8 mouse cellular contexts compared by ENCODE assay signal in genomic region chr11:6444077-6444853, GRCm38 (mm10). TPM values are rescaled to one million over a fixed set of nuclear protein-coding genes. Genes with fewer than 3 reads are reported as not detected.
DNase-seq lines count a peak whose midpoint lies in the region; ATAC-seq and TF ChIP-seq lines count a peak whose summit lies in the region.

Gene H2afv, minus strand, starts transcription at chr11:6444443.

- peak; percentile 64 for TF ChIP-seq CTCF in kidney, postnatal 0 days (IDR thresholded peaks at IDR 0.05; ENCODE audit: low read depth)

- no peaks in the 10 kb centered on the region for H3K27me3 ChIP-seq in heart, embryonic 12.5 days (replicated peaks)
- no peaks in the 10 kb centered on the region for H3K27me3 ChIP-seq in kidney, postnatal 0 days (ENCODE audit: insufficient read depth, low read length)
- H3K27me3 ChIP-seq in liver, embryonic 11.5 days (replicated peaks; ENCODE audit: control insufficient read depth, insufficient read depth, low read length): no peaks in the 10 kb centered on the region
- no peaks in the 10 kb centered on the region for H3K27me3 ChIP-seq in stomach, embryonic 14.5 days (ENCODE audit: control insufficient read depth, insufficient read depth, low read length)

- peak within 1 kb of the TSS; percentile 76 for H3K4me2 ChIP-seq in heart, embryonic 12.5 days
- peak within 1 kb of the TSS; percentile 63 for H3K4me2 ChIP-seq in kidney, postnatal 0 days (ENCODE audit: low read length)
- H3K4me2 ChIP-seq in liver, embryonic 11.5 days: peak within 1 kb of the TSS; percentile 76
- H3K4me2 ChIP-seq in stomach, embryonic 14.5 days (replicated peaks; ENCODE audit: low read depth, low read length): peak within 1 kb of the TSS; percentile 72

- peak; percentile 98 for ATAC-seq in erythroid progenitor cell, adult 5-6 weeks (replicated peaks; ENCODE audit: low FRiP score, poor library complexity, severe bottlenecking)
- ATAC-seq in heart, embryonic 12.5 days (ENCODE audit: insufficient number of reproducible peaks, low FRiP score): peak; percentile 100
- ATAC-seq in kidney, postnatal 0 days (replicated peaks; ENCODE audit: low FRiP score, low read depth): peak; percentile 99
- peak; percentile 96 for ATAC-seq in liver, embryonic 11.5 days (replicated peaks; ENCODE audit: low FRiP score)
- peak; percentile 99 for ATAC-seq in stomach, embryonic 14.5 days (ENCODE audit: insufficient number of reproducible peaks, insufficient read depth, low FRiP score, low read depth)

- peak within 1 kb of the TSS; percentile 79 for H3K4me3 ChIP-seq in heart, embryonic 12.5 days
- H3K4me3 ChIP-seq in kidney, postnatal 0 days (replicated peaks; ENCODE audit: low read depth, low read length): peak within 1 kb of the TSS; percentile 76
- peak within 1 kb of the TSS; percentile 72 for H3K4me3 ChIP-seq in liver, embryonic 11.5 days (ENCODE audit: low read depth, low read length)
- H3K4me3 ChIP-seq in stomach, embryonic 14.5 days (ENCODE audit: low read depth, low read length): peak within 1 kb of the TSS; percentile 70

- H3K27ac ChIP-seq in heart, embryonic 12.5 days (ENCODE audit: poor library complexity, severe bottlenecking): peak within 1 kb of the TSS; percentile 92
- H3K27ac ChIP-seq in kidney, postnatal 0 days: peak within 1 kb of the TSS; percentile 96
- peak within 1 kb of the TSS; percentile 83 for H3K27ac ChIP-seq in liver, embryonic 11.5 days (ENCODE audit: low read depth, low read length)
- H3K27ac ChIP-seq in stomach, embryonic 14.5 days (ENCODE audit: low read length): peak within 1 kb of the TSS; percentile 93

- peaks cover 14% of the 10 kb centered on the region for H3K4me1 ChIP-seq in heart, embryonic 12.5 days (replicated peaks)
- peaks cover 4% of the 10 kb centered on the region for H3K4me1 ChIP-seq in kidney, postnatal 0 days (replicated peaks; ENCODE audit: insufficient read depth, low read length)
- 0 out of 2 replicates have a peak, but pooled peaks cover 5% of the 10 kb centered on the region for H3K4me1 ChIP-seq in liver, embryonic 11.5 days (replicated peaks; ENCODE audit: control insufficient read depth, insufficient read depth, low read length)
- peaks cover 6% of the 10 kb centered on the region for H3K4me1 ChIP-seq in stomach, embryonic 14.5 days (ENCODE audit: control insufficient read depth, insufficient read depth, low read length)

- no peaks in the 10 kb centered on the region; the same call in 1 of the 2 replicates for H3K9me3 ChIP-seq in heart, embryonic 12.5 days (replicated peaks)
- no peaks in the 10 kb centered on the region for H3K9me3 ChIP-seq in kidney, postnatal 0 days (replicated peaks; ENCODE audit: low read length)
- no peaks in the 10 kb centered on the region for H3K9me3 ChIP-seq in liver, embryonic 11.5 days (ENCODE audit: control insufficient read depth, low read length)
- no peaks in the 10 kb centered on the region for H3K9me3 ChIP-seq in stomach, embryonic 14.5 days (ENCODE audit: control insufficient read depth, low read depth, low read length)

- peak within 1 kb of the TSS; percentile 87 for H3K9ac ChIP-seq in heart, embryonic 12.5 days
- peak within 1 kb of the TSS; percentile 84 for H3K9ac ChIP-seq in kidney, postnatal 0 days (ENCODE audit: low read depth, low read length)
- H3K9ac ChIP-seq in liver, embryonic 11.5 days (ENCODE audit: low read depth, low read length): peak within 1 kb of the TSS; percentile 78
- peak within 1 kb of the TSS; percentile 84 for H3K9ac ChIP-seq in stomach, embryonic 14.5 days (replicated peaks; ENCODE audit: low read depth, low read length)

- peaks cover 8% of the 10 kb centered on the region for H3K36me3 ChIP-seq in heart, embryonic 12.5 days
- H3K36me3 ChIP-seq in kidney, postnatal 0 days (ENCODE audit: insufficient read depth, low read length): no peaks in the 10 kb centered on the region
- H3K36me3 ChIP-seq in liver, embryonic 11.5 days (ENCODE audit: control insufficient read depth, insufficient read depth, low read length): no peaks in the 10 kb centered on the region
- H3K36me3 ChIP-seq in stomach, embryonic 14.5 days (ENCODE audit: control insufficient read depth, insufficient read depth, low read length): peaks cover under 1% of the 10 kb centered on the region; the same call in 1 of the 2 replicates

- under 1% methylated on average over 79 of the region's 80 CpGs for WGBS in heart, embryonic 12.5 days
- under 1% methylated on average over 74 of the region's 80 CpGs for WGBS in kidney, postnatal 0 days
- WGBS in liver, embryonic 11.5 days: under 1% methylated on average over 70 of the region's 80 CpGs
- WGBS in stomach, embryonic 14.5 days: under 1% methylated on average over 80 of the region's 80 CpGs

- peak; percentile 99 for DNase-seq in CD4-positive helper T cell, adult 2 months (ENCODE audit: low read depth, low spot score)
- DNase-seq in brain, embryonic 18.5 days (ENCODE audit: low read depth, low spot score): peak; percentile 99
- peak; percentile 100 for DNase-seq in kidney, postnatal 0 days (ENCODE audit: low spot score)
- DNase-seq in liver, embryonic 11.5 days (ENCODE audit: low spot score): peak; percentile 99
- DNase-seq in naive thymus-derived CD4-positive, alpha-beta T cell, adult 2 months (ENCODE audit: low read depth): peak; percentile 99

RNA-seq across cellular contexts. Expression of gene H2afv, which starts in this region (rescaled TPM):
- total RNA-seq in erythroid progenitor cell, adult 5-6 weeks (2015; ENCODE audit: low replicate concordance): 180 and 209 TPM in 2 replicates
- 100 and 160 TPM in 2 replicates for total RNA-seq in erythroid progenitor cell, adult 5-6 weeks (2017; ENCODE audit: low replicate concordance)
- 306 TPM in 2 replicates for polyA plus RNA-seq in heart, embryonic 12.5 days (2016; fragmentation: Nextera tagmentation; extraction: Ambion mirVana)
- 441 and 458 TPM in 2 replicates for polyA plus RNA-seq in kidney, postnatal 0 days (2015; fragmentation: Nextera tagmentation; extraction: Ambion mirVana)
- 242 and 254 TPM in 2 replicates for polyA plus RNA-seq in liver, embryonic 11.5 days (2014; fragmentation: Nextera tagmentation; extraction: Ambion mirVana)
- 524 and 623 TPM in 2 replicates for polyA plus RNA-seq in stomach, embryonic 14.5 days (2014; fragmentation: Nextera tagmentation; extraction: Ambion mirVana)

Comparison
In these comparisons a context has a peak if more than half of its experiments do, and no peak if none do; other contexts are left out.
1. Peak in every context shown above with its lines: DNase-seq, ATAC-seq, H3K4me3 ChIP-seq and H3K27ac ChIP-seq.